Mouse (Mus musculus): Measurements from ENCODE around the gene Pdlim5. TPM values are rescaled to one million over a fixed set of nuclear protein-coding genes. Genes with fewer than 3 reads are reported as not detected.

The Pdlim5 gene
- polyA plus RNA-seq, 1 experiment from 2014 or later = 14.1 TPM

- Histone ChIP-seq H3K36me3 (replicated peaks) (no peaks in the 10 kb centered on the region), H3K4me2 (no peak overlapping the region), H3K9me3 (no peaks in the 10 kb centered on the region), H3K27me3 (replicated peaks) (no peaks in the 10 kb centered on the region), H3K4me1 (no peaks in the 10 kb centered on the region), H3K27ac (no peak overlapping the region), H3K4me3 (no peak overlapping the region), H3K9ac (no peak overlapping the region)
- 81% methylated on average over 6 of the region's 6 CpGs for WGBS
- ATAC-seq (replicated peaks) = no peak
Measured at GRCm38 (mm10) chr3:142280366-142281092, 115.0 kb downstream of the Pdlim5 start.

- Histone ChIP-seq H3K4me3 (no peak overlapping the region), H3K9me3 (no peaks in the 10 kb centered on the region), H3K27ac (no peak overlapping the region), H3K4me2 (no peak overlapping the region), H3K9ac (no peak overlapping the region), H3K4me1 (no peaks in the 10 kb centered on the region), H3K27me3 (replicated peaks) (no peaks in the 10 kb centered on the region), H3K36me3 (replicated peaks) (no peaks in the 10 kb centered on the region)
- 88% methylated on average over 3 of the region's 3 CpGs for WGBS
- ATAC-seq (replicated peaks) = no peak
Measured at GRCm38 (mm10) chr3:142279011-142279410, 116.5 kb downstream of the Pdlim5 start.

DNA sequence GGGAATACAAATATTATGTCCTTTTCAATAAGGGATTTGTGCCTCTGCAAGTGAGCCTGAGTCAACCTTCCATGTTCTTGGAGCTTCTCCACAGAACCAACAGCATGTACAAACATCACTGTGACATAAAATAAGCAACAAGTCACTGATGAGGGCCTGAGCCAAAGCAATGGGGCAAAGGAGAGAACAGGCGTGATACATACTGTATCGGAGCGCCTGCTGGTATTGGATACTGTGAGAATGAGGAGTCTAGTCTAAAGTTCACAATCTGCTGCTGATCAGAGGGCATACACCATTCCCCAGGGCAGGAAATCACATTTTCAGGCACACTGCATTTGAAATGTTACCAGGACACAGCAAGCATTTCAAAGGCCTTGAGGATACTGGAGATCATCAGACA lies 119.0 kb downstream of the Pdlim5 start:
- H3K27me3 ChIP-seq (replicated peaks) = no peaks in the 10 kb centered on the region
- no peak overlapping the region for H3K27ac ChIP-seq
- no peak for ATAC-seq (replicated peaks)
- no peaks in the 10 kb centered on the region for H3K9me3 ChIP-seq
- WGBS = 88% methylated on average over 3 of the region's 3 CpGs
- H3K9ac ChIP-seq = no peak overlapping the region
- no peaks in the 10 kb centered on the region for H3K36me3 ChIP-seq (replicated peaks)
- no peak overlapping the region for H3K4me3 ChIP-seq
- H3K4me2 ChIP-seq = no peak overlapping the region
- no peaks in the 10 kb centered on the region for H3K4me1 ChIP-seq

DNA sequence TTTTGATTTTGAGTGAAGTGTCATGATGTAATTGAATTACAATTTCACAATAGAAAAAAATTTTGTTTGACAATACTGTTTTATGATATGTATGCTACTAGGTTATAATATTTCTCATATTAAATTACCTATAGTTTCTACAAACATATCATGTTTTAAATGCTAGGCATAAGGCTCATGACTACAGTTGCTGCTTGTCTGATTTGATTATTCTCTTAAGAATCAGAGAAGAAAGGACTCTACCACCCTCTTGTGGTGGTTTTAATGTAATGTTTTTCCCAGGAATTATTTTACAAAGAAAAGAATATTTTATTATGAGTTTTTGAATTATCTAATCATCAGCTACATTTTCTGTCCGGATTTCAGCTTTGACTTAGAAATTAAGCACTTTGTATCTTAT lies 120.5 kb downstream of the Pdlim5 start:
- 3% methylated on average over 1 of the region's 1 CpGs for WGBS
- Histone ChIP-seq H3K9ac (no peak overlapping the region), H3K4me1 (no peaks in the 10 kb centered on the region), H3K36me3 (replicated peaks) (no peaks in the 10 kb centered on the region), H3K4me3 (no peak overlapping the region), H3K9me3 (no peaks in the 10 kb centered on the region), H3K27me3 (replicated peaks) (no peaks in the 10 kb centered on the region), H3K4me2 (no peak overlapping the region), H3K27ac (no peak overlapping the region)
- ATAC-seq (replicated peaks) = no peak

- Histone ChIP-seq H3K4me1 (no peaks in the 10 kb centered on the region), H3K9ac (no peak overlapping the region), H3K4me2 (no peak overlapping the region), H3K27me3 (replicated peaks) (no peaks in the 10 kb centered on the region), H3K4me3 (no peak overlapping the region), H3K36me3 (replicated peaks) (no peaks in the 10 kb centered on the region), H3K27ac (no peak overlapping the region), H3K9me3 (no peaks in the 10 kb centered on the region)
- whole genome bisulfite sequencing = 95% methylated on average over 3 of the region's 3 CpGs
- no peak for ATAC-seq (replicated peaks)
Measured at GRCm38 (mm10) chr3:142274451-142274850, 121.0 kb downstream of the Pdlim5 start.

DNA sequence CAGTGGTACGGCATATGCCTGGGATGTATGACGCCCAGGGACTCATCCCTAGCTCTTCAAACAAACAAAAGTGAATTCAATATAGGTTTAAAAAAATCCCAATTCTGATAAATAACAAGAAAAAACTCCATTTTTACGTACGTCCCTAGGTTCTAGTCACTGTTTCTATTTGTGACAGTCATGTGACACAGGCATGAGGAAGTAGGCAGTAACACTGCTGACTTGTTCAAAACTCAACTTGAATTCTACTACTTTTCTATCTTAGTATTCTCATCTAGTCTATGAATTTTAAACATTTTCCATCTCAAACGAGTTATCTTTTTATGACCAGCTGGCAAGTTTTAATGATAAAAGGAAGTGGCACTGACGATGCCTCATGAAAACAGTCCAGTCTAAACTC lies 122.2 kb downstream of the Pdlim5 start:
- Histone ChIP-seq H3K27me3 (replicated peaks) (no peaks in the 10 kb centered on the region), H3K4me3 (no peak overlapping the region), H3K9me3 (no peaks in the 10 kb centered on the region), H3K4me2 (no peak overlapping the region), H3K36me3 (replicated peaks) (no peaks in the 10 kb centered on the region), H3K27ac (no peak overlapping the region), H3K4me1 (no peaks in the 10 kb centered on the region), H3K9ac (no peak overlapping the region)
- no peak for ATAC-seq (replicated peaks)
- 86% methylated on average over 6 of the region's 6 CpGs for WGBS

- H3K4me3 ChIP-seq = no peak overlapping the region
- no peak overlapping the region for H3K9ac ChIP-seq
- no peak for ATAC-seq (replicated peaks)
- no peaks in the 10 kb centered on the region for H3K4me1 ChIP-seq
- H3K4me2 ChIP-seq = no peak overlapping the region
- WGBS = 31% methylated on average over 2 of the region's 2 CpGs
- H3K27ac ChIP-seq = no peak overlapping the region
- H3K9me3 ChIP-seq = no peaks in the 10 kb centered on the region
- no peaks in the 10 kb centered on the region for H3K27me3 ChIP-seq (replicated peaks)
- H3K36me3 ChIP-seq (replicated peaks) = no peaks in the 10 kb centered on the region
Measured at GRCm38 (mm10) chr3:142256371-142256770, 139.1 kb downstream of the Pdlim5 start.

- Histone ChIP-seq H3K27ac (no peak overlapping the region), H3K4me3 (no peak overlapping the region), H3K4me1 (no peaks in the 10 kb centered on the region), H3K27me3 (replicated peaks) (no peaks in the 10 kb centered on the region), H3K4me2 (no peak overlapping the region), H3K36me3 (replicated peaks) (no peaks in the 10 kb centered on the region), H3K9me3 (no peaks in the 10 kb centered on the region), H3K9ac (no peak overlapping the region)
- no peak for ATAC-seq (replicated peaks)
- 97% methylated on average over 1 of the region's 1 CpGs for WGBS
Measured at GRCm38 (mm10) chr3:142252086-142252485, 143.4 kb downstream of the Pdlim5 start.

DNA sequence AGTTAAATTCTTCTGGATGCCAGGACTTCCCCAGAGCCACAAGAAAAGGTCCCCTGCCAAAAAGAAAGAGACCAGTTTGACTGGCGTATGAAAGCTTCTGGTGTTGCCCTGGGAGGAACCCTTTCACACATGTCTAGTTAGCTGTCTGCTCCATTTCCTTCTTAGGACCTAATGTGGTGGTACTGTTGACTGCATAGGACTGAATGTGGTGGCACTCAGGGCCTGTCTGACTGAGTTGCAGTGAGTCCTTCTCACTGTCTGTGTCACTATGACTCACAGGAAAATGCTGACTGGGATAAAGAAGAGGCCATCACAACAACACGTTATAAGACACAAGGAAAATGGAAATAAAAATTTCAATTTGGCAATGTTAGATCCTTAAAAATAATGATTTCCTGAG lies 146.0 kb downstream of the Pdlim5 start:
- Histone ChIP-seq H3K9me3 (no peaks in the 10 kb centered on the region), H3K27ac (no peak overlapping the region), H3K4me3 (no peak overlapping the region), H3K4me1 (no peaks in the 10 kb centered on the region), H3K9ac (no peak overlapping the region), H3K36me3 (replicated peaks) (no peaks in the 10 kb centered on the region), H3K4me2 (no peak overlapping the region), H3K27me3 (replicated peaks) (no peaks in the 10 kb centered on the region)
- 81% methylated on average over 2 of the region's 2 CpGs for WGBS
- ATAC-seq (replicated peaks) = no peak

DNA sequence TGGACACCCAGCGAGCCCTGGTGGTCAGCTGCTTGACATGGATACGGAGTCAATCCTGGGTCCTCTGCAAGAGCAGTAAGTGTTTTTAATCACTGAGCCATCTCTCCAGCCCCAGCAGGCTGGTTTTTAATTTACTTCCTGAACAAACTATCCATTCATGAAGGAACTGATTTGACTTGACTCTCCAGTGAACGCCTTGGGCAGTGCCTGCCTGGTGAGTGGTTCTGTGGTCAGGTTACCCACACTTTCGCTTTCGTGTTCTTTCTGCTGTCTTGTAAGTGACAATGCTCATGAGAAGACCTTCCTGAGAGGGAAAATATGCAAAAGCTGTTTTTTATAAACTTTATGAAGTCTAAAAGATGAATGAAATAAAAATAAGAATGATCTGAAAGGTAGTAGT lies 152.2 kb downstream of the Pdlim5 start:
- H3K27me3 ChIP-seq (replicated peaks) = no peaks in the 10 kb centered on the region
- no peaks in the 10 kb centered on the region for H3K9me3 ChIP-seq

GRCm38 (mm10) chr3:142239298-142239697 lies 156.2 kb downstream of the Pdlim5 start:
- no peak overlapping the region for H3K4me3 ChIP-seq
- no peak for ATAC-seq (replicated peaks)

More for the DNA sequence above, 152.2 kb downstream of the Pdlim5 start:
- 88% methylated on average over 5 of the region's 5 CpGs for WGBS
- Histone ChIP-seq H3K36me3 (replicated peaks) (no peaks in the 10 kb centered on the region), H3K4me2 (no peak overlapping the region), H3K9ac (no peak overlapping the region), H3K4me1 (no peaks in the 10 kb centered on the region), H3K4me3 (no peak overlapping the region), H3K27ac (no peak overlapping the region)
- no peak for ATAC-seq (replicated peaks)

GRCm38 (mm10) chr3:142238260-142239046 lies 157.0 kb downstream of the Pdlim5 start:
- no peak overlapping the region for H3K9ac ChIP-seq
- H3K27ac ChIP-seq = no peak overlapping the region
- no peak overlapping the region for H3K4me2 ChIP-seq
- H3K4me3 ChIP-seq = no peak overlapping the region
- no peak for ATAC-seq (replicated peaks)
- H3K9me3 ChIP-seq = no peaks in the 10 kb centered on the region
- 63% methylated on average over 10 of the region's 10 CpGs for WGBS
- H3K27me3 ChIP-seq (replicated peaks) = no peaks in the 10 kb centered on the region
- H3K4me1 ChIP-seq = no peaks in the 10 kb centered on the region
- H3K36me3 ChIP-seq (replicated peaks) = no peaks in the 10 kb centered on the region

More at GRCm38 (mm10) chr3:142239298-142239697, 156.2 kb downstream of the Pdlim5 start:
- no peak overlapping the region for H3K27ac ChIP-seq
- H3K4me1 ChIP-seq = no peaks in the 10 kb centered on the region
- H3K36me3 ChIP-seq (replicated peaks) = no peaks in the 10 kb centered on the region
- no peaks in the 10 kb centered on the region for H3K27me3 ChIP-seq (replicated peaks)
- H3K4me2 ChIP-seq = no peak overlapping the region
- 98% methylated on average over 2 of the region's 2 CpGs for whole genome bisulfite sequencing
- H3K9me3 ChIP-seq = no peaks in the 10 kb centered on the region
- no peak overlapping the region for H3K9ac ChIP-seq

GRCm38 (mm10) chr3:142237621-142238020 lies 157.9 kb downstream of the Pdlim5 start:
- H3K36me3 ChIP-seq (replicated peaks) = no peaks in the 10 kb centered on the region
- WGBS = 74% methylated on average over 5 of the region's 5 CpGs
- ATAC-seq (replicated peaks) = no peak
- H3K4me1 ChIP-seq = no peaks in the 10 kb centered on the region
- no peak overlapping the region for H3K4me3 ChIP-seq
- no peak overlapping the region for H3K4me2 ChIP-seq
- H3K27ac ChIP-seq = no peak overlapping the region
- no peaks in the 10 kb centered on the region for H3K27me3 ChIP-seq (replicated peaks)
- no peak overlapping the region for H3K9ac ChIP-seq
- H3K9me3 ChIP-seq = no peaks in the 10 kb centered on the region

Measured in midbrain, embryonic 15.5 days (tissue).